ENCODE assay signal across 19 mouse cellular contexts in the genomic region with DNA sequence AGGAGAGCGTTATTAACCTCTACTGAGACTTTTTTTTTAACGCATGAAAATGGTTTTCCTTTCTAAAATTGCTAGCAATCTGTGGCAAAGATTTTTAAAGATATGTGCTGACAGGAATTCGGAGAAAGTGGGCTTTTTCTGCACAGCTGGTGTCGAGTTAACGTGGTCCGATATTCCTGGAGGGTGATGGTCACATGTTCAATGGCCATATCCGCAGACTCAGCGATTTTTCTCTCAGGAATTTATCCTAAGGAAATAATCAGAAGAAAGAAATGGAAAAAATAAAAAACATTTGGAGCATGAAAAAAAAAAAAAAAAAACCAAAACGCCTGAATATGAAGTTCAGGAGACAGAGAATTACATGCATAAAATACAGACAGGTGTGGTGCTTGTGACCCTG.
"Had no signal": no experiment of that assay in that cellular context is flagged by ENCODE, and none has a peak within 500 bp of the region (broad histone marks: within the 10 kb centered on the region; RNA-seq: fewer than 3 reads in every experiment).

No protein-coding gene starts in this region.

- H3K9ac ChIP-seq: liver, embryonic 13.5 days; midbrain, embryonic 13.5 days; neural tube, embryonic 13.5 days; stomach, embryonic 15.5 days had no signal

- H3K36me3 ChIP-seq: liver, embryonic 13.5 days; midbrain, embryonic 10.5 days; midbrain, embryonic 13.5 days; neural tube, embryonic 13.5 days; stomach, embryonic 15.5 days had no signal

- H3K4me3 ChIP-seq: liver, embryonic 13.5 days; megakaryocyte, embryonic 14.5 days; midbrain, embryonic 10.5 days; midbrain, embryonic 13.5 days; myocyte; neural tube, embryonic 13.5 days; stomach, embryonic 15.5 days had no signal

- H3K27me3 ChIP-seq: neural tube, embryonic 13.5 days had no signal

- DNase-seq: kidney, adult 18-20 months; kidney, adult 9 months; kidney, postnatal 14 days; kidney, postnatal 4 days; liver; liver, embryonic 13.5 days; lung, adult 2 months; retina, postnatal 1 day; right cerebral cortex, postnatal 25 days; spleen, adult 18-20 months; thymus, postnatal 25 days had no signal

- H3K9me3 ChIP-seq: liver, embryonic 13.5 days; megakaryocyte, embryonic 14.5 days; midbrain, embryonic 10.5 days; midbrain, embryonic 13.5 days; neural tube, embryonic 13.5 days; stomach, embryonic 15.5 days had no signal

- H3K4me2 ChIP-seq: liver, embryonic 13.5 days; midbrain, embryonic 13.5 days; neural tube, embryonic 13.5 days; stomach, embryonic 15.5 days had no signal

- ATAC-seq: lung, postnatal 0 days; midbrain, embryonic 13.5 days; midbrain, embryonic 16.5 days had no signal

- H3K27ac ChIP-seq: liver, embryonic 13.5 days; midbrain, embryonic 10.5 days; midbrain, embryonic 13.5 days; neural tube, embryonic 13.5 days; stomach, embryonic 15.5 days had no signal
